Mouse (Mus musculus) CD4-positive, CD25-positive, alpha-beta regulatory T cell, adult 4 months (primary cell): ENCODE results near the gene Gabbr1. TPM values are rescaled to one million over a fixed set of nuclear protein-coding genes. Genes with fewer than 3 reads are reported as not detected.
"Not testable (repeated sequence)": the region's sequence is repeated elsewhere in the genome, so short reads cannot be mapped to it uniquely, and the experiment has no call there.

Source experiments
- ATAC-seq: one replicate; pipeline ENCODE4 v1.8.0; 2017
- polyA plus RNA-seq, 2 experiments: library from polyadenylated mRNA; unstranded; fragments of 100-300 nt; shearing (Covaris generic); gene quantifications; one replicate each; pipeline ENCODE4 v1.2.1; 2017

Gene Gabbr1
- 1 to 10 TPM; 4.7 to 8.6 TPM for polyA plus RNA-seq

DNA sequence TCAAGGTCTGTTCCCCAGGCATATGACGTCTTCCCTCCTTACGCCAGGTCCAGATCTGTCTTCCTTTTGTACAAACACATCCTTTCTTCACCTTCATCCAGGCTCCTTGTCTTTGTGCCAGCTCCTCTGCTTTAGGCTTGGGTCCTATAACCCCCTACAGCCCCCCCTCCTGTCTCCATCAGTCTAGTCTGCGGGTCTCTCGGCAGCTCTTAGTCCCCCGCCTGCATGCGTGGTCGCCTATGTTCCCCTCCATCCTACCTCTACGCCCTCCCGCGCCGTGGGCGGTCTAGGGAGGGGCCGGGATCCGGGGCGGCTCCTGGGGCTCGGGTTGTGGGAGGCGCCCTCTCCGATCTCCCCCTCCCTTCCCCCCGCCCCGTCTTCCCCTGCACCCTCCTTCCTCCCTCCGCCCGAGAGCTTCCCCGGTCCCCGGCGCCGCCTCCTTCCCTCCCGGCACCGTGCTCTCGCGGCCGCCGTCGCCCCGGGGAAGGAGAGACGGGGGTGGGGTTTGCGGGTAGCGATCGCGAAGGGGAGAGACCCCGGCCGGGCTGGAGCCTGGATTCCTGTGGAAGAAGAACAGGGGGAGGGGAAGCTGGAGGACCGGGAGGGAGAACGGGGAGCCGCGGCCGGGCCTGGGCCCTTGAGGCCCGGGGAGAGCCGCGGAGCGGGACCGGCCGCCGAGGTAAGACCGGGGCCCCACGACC lies at the start of gene Gabbr1:
TSS of gene Gabbr1 (plus strand) at position 356 of the 701 bp plus-strand sequence.
- peak; percentile 76 for ATAC-seq

DNA sequence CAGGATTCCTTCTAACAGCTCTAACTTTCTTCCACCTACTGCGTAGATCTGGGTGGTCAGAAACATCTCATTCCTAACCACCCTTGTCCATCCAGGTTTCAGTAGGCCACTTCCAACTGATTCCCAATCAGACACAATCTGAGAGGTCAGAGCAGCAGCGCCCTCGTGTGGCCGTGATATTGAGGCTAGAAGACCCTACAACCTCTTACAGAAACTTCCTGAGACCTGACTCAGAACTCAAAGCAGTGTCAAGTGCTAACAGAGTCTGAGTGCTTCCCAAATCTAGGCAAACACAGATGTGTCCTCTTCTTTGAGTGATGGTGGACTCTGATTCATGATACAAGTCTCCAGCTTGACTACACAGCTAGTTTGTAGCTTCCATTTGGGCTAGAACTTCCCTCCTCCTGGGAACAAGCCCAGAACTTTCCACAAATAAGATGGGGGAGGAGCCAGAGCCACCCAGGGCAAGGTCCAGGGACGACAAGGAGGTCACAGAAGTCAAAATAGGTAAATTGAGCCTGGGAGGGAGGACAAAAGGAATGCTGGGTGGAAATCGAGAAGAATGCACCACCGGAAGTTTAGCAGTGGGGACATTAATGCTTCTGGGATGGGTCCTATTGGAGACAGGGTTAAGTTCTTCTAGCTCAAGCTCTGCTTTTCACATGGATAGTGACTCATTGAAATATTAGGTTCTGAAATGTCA lies 48.6 kb upstream of the Gabbr1 start:
- ATAC-seq = no peak

GRCm38 (mm10) chr17:36998477-36998876 lies 47.3 kb upstream of the Gabbr1 start:
- no peak for ATAC-seq

GRCm38 (mm10) chr17:37000863-37001262 lies 44.9 kb upstream of the Gabbr1 start, which contains the start of gene Zfp57:
Gene Zfp57 (plus strand): TSS chr17:37001163.
- no peak for ATAC-seq

DNA sequence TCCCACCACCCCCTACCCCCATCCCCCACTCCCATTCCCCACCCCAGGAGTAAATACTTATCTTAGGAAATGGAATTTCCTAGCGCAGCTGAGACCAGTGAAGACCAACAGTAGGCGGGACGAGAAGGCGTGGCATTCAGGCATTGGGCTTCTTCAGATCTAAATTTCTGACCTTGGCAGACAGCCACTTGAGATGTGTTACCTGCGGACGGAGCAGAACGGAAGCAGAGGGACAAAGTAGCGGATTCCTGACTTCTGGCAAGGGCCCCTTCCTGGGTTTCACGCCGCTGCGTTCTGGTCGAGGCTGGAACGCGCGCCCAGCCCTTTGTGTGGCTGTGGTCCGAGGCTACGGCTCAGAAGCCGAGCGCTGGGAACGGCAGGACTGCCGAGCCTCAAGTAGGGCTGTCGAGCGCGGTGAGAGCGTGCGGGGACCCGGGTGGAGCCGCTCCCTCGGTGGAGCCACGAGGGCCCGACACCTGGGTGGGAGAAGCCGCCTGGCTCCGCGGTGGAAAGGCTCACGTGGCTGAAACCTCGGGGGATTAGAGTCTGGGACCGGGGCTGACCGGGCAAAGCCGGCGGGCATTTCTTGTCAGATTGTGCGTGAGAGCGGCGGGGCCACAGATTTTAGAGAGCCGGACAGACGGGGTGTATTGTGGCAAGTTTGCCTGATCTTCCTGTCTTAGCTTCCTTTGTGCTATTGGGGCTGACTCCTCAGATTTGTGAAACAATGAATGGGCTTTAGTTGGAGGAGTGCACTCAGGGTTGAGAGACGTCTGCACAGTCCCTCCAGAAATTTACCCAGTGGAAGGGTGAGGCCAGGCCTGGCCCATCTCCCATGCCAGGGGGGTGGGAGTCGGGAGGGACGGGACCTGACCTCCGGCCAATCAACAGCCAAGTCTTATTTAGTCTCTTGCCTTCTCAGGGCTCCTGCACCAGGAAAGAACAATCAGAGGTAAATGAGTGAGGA lies 43.1 kb upstream of the Gabbr1 start:
- no peak for ATAC-seq

DNA sequence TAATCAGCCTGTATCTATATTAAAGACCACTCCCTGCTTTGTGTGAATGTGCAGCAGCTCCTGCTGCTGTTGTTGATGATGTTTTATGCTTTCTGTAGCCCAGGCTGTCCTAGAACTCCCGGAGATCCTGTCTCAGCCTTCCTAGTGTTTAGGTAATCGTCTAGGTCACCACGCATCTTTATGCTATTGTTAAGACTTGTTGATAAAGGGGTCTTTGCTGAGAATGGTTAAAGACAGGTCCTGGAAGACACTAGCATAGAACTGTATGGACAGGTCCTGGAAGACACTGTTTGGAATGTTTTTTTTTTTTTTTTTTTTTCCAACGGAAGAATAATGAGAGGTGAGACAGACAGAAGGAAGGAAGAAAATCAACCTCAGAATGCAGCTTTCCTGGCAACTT lies 42.4 kb upstream of the Gabbr1 start:
- no peak for ATAC-seq

DNA sequence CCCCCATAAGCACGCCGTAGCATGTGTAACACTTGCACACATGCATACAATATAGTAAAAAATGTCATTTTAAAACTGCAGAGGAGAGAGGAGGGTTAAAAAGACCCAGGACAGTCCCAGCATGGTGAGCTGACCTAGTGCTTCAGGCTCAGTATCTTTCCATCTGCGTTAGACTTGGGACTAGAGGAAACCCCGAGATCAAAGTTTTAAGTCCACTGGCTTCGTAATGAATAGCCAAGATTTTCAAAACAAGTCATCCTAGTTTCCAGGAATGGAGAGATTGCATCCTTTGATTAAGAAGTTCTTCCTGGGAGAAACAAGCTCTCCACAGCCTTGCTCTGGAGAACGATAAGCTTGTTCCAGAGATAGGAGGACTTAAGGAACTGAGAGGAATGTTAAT lies 37.6 kb upstream of the Gabbr1 start:
- no peak for ATAC-seq

GRCm38 (mm10) chr17:37009460-37010042 lies 36.2 kb upstream of the Gabbr1 start:
- ATAC-seq = peak; percentile 37

- no peak for ATAC-seq
Observed at GRCm38 (mm10) chr17:37011719-37012118, 34.0 kb upstream of the Gabbr1 start.

GRCm38 (mm10) chr17:37012141-37012540 lies 33.6 kb upstream of the Gabbr1 start:
- ATAC-seq = no peak

DNA sequence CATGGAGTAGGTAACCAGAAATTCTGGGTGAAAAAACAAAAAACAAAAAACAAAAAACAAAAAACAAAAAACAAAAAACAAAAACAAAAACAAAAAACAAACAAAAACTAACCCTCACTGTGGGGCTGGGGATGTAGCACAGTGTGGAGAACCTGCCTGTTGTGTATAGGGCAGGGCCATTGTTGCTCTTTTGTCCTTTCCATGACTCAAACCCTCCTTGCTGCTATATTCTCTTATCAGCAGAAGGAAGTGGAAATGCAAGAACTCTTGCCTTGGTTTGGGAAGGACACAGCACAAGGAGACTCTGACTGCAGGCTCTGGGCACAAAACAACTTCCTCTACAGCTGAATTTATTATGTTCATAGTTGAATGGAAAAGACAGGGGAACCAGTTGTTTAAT lies 29.4 kb upstream of the Gabbr1 start:
- no peak for ATAC-seq

GRCm38 (mm10) chr17:37018328-37018727 lies 27.4 kb upstream of the Gabbr1 start:
- ATAC-seq = no peak

- ATAC-seq = not testable (repeated sequence)
Observed at GRCm38 (mm10) chr17:37019242-37019641, 26.5 kb upstream of the Gabbr1 start.

- ATAC-seq = no peak
Observed at GRCm38 (mm10) chr17:37022628-37023576, 22.9 kb upstream of the Gabbr1 start, which contains the start of gene Mog. Gene Mog (minus strand): TSS chr17:37023398.

- no peak for ATAC-seq
Observed at GRCm38 (mm10) chr17:37026425-37026824, 19.3 kb upstream of the Gabbr1 start.

DNA sequence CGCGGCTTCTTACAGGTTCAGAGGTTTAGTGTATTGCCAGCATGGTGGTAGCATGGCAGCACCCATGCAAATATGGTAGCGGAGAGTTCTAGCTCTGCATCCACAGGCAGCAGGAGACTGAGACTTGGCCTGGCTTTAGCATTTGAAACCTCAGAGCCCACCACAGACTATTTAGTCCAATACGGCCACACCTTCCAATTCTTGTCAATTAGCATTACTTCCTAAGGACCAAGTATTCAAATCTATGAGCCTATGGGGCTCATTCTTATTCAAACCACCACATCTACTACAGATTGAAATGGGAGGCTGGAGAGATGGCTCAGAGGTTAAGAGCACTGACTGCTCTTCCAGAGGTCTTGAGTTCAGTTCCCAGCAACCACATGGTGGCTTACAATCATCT lies 18.3 kb upstream of the Gabbr1 start:
- no peak for ATAC-seq

GRCm38 (mm10) chr17:37028212-37028611 lies 17.6 kb upstream of the Gabbr1 start:
- ATAC-seq = no peak

- ATAC-seq = peak; percentile 99
Observed at GRCm38 (mm10) chr17:37028683-37029120, 17.1 kb upstream of the Gabbr1 start.

DNA sequence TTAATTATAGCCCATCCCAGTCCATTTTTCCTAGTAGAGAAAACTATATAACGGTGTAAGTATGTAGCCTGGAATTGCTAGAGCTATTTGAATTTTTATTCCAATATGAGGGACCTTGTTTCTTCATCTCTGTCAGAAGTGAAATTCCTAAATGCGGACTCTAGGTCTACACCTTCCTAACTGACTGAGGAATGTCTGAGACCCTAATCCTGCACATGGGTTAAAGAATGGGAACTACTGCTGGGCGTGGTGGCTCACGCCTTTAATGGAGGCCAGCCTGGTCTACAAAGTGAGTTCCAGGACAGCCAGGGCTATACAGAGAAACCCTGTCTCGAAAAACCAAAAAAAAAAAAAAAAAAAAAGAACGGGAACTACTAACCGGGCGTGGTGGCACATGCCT lies 16.6 kb upstream of the Gabbr1 start:
- ATAC-seq = no peak

DNA sequence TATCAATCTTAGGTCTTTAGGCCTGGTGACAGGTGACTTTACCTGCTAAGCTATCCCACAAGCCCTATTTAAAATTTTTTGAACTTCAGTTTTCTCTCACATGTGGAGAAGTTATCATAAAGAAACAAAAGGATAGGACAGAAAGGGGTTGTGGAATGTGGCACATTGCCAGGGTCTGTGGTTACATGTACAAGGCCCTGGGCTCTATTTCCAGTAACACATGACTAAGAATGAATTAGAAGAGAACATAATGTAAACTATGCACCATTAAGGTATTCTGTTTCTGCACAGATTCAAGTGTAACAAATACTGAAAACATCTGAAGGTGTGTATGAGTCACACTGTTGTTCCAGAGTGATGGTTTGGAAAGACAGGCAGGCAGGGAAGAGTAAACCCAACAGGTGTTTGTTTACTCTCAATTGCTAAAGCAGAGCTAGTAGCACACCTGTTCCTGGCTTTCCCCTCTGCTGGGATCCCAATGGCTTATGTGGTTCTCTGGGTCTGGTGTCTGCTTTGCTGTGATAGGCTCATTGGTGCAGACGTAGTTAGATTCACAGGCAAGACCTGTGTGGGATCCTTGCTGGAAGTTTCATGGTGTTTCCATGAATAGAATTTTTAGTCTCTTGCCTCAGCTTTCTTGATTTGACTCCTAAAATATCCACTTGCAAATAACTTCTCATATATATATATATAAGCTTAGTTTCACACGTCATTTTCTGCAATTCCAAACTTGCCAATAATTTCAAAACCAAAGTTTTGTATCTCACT lies 6.5 kb upstream of the Gabbr1 start:
- no peak for ATAC-seq
